Mouse (Mus musculus): ENCODE results near the gene Etv6.

- TF ChIP-seq CTCF (IDR thresholded peaks at IDR 0.05; ENCODE audit: extremely low read depth, insufficient read length, insufficient replicate concordance, low read depth, low read length) (no peak), POLR2A (IDR thresholded peaks at IDR 0.05; ENCODE audit: low read depth, low read length) (no peak)
Measured at GRCm38 (mm10) chr6:134167963-134168362, 132.5 kb downstream of the Etv6 start.
